Mouse (Mus musculus) liver, adult 2 months (tissue): ENCODE measurements around the gene Cks1b. TPM values are rescaled to one million over a fixed set of nuclear protein-coding genes. Genes with fewer than 3 reads are reported as not detected.
A peak's percentile ranks its signal among the peaks of the same experiment; 100 is the strongest.
"Not testable (repeated sequence)": the region's sequence is repeated elsewhere in the genome, so short reads cannot be mapped to it uniquely, and the experiment has no call there.

Experiments used
- DNase-seq: peaks from one replicate; pipeline ENCODE4 v3.0.0-alpha.2; 2011; ENCODE audit warnings: low read depth, low spot score; ENCODE audit errors: extremely low read depth
- H3K27ac ChIP-seq: fragments of 200-500 bp; replicated peaks from 2 replicates; pipeline ENCODE4 v1.5.1; 2012; ENCODE audit warnings: low read depth, mild to moderate bottlenecking, control low read depth, inconsistent platforms, low read length; ENCODE audit not compliant: insufficient read depth
- H3K27me3 ChIP-seq: fragments of 200-500 bp; 2 replicates; pipeline ENCODE4 v1.6.1; 2012; ENCODE audit warnings: mild to moderate bottlenecking, moderate library complexity, low read length, inconsistent platforms; ENCODE audit not compliant: control insufficient read depth, insufficient read depth
- H3K36me3 ChIP-seq: fragments of 200-500 bp; 2 replicates; pipeline ENCODE4 v1.6.1; 2012; ENCODE audit warnings: low read length, inconsistent platforms; ENCODE audit not compliant: control insufficient read depth, insufficient read depth
- H3K4me1 ChIP-seq: fragments of 200-500 bp; 2 replicates; pipeline ENCODE4 v1.6.1; 2011; ENCODE audit warnings: low read length; ENCODE audit not compliant: control insufficient read depth, insufficient read depth
- H3K4me3 ChIP-seq: fragments of 200-500 bp; 2 replicates; pipeline ENCODE4 v1.5.1; 2011; ENCODE audit warnings: low read depth, mild to moderate bottlenecking, control low read depth, low read length, moderate library complexity; ENCODE audit not compliant: insufficient read depth
- H3K79me2 ChIP-seq: fragments of 200-500 bp; 2 replicates; pipeline ENCODE4 v1.6.1; 2012; ENCODE audit warnings: inconsistent platforms, mild to moderate bottlenecking, low read length, moderate library complexity; ENCODE audit not compliant: control insufficient read depth, insufficient read depth
- H3K9ac ChIP-seq: fragments of 200-500 bp; 2 replicates; pipeline ENCODE4 v1.6.1; 2012; ENCODE audit warnings: low read depth, mild to moderate bottlenecking, control low read depth, inconsistent platforms, low read length
- CTCF ChIP-seq: fragments of 200-500 bp; IDR thresholded peaks from 2 replicates; pipeline ENCODE4 v1.5.1; 2011; ENCODE audit warnings: low read depth, low read length, control low read depth
- POLR2A ChIP-seq: fragments of 200-500 bp; IDR thresholded peaks from 2 replicates; pipeline ENCODE4 v1.6.1; 2011; ENCODE audit warnings: low read length, control low read depth; ENCODE audit not compliant: insufficient read depth; ENCODE audit errors: extremely low read depth
- WGBS: fragments of 180-500 bp; shearing (Covaris S2); methylation state at CpG from one replicate; pipeline ENCODE4 v1.1.7; 2018; 5-methylcytosine and 5-hydroxymethylcytosine counted together
- polyA plus RNA-seq: library from polyadenylated mRNA; depleted of rRNA; stranded (reverse); fragments of >200 nt; gene quantifications from 2 replicates; pipeline ENCODE4 v1.2.3, GENCODE M21; 2012
- total RNA-seq: library from RNA; depleted of rRNA; stranded (reverse); fragments of >200 nt; gene quantifications from 2 replicates; pipeline ENCODE4 v1.2.3, GENCODE M21; 2014

Cks1b gene
- total and polyA plus RNA-seq, 2 experiments: 3.0 to 11.0 TPM

- DNase-seq: peak; percentile 88
- Histone ChIP-seq H3K9ac (peak within 1 kb of the TSS; percentile 94), H3K4me1 (peaks cover 3% of the 10 kb centered on the region; the same call in 1 of the 2 replicates), H3K27me3 (no peaks in the 10 kb centered on the region), H3K79me2 (peaks cover 8% of the 10 kb centered on the region; the same call in 1 of the 2 replicates), H3K36me3 (peaks cover 15% of the 10 kb centered on the region), H3K27ac (peak within 1 kb of the TSS; percentile 75), H3K4me3 (peak within 1 kb of the TSS; percentile 89)
- TF ChIP-seq CTCF (no peak), POLR2A (peak; percentile 66; the same call in 1 of the 2 replicates)
- WGBS: 2% methylated on average over 66 of the region's 68 CpGs
Measured at GRCm38 (mm10) chr3:89430171-89431159, 12.3 kb upstream of the Cks1b start, which contains the start of gene Pygo2. Gene Pygo2 (plus strand): TSS chr3:89430214.

- not testable (repeated sequence) for DNase-seq, H3K79me2 ChIP-seq, H3K4me1 ChIP-seq, H3K4me3 ChIP-seq, H3K27me3 ChIP-seq, H3K27ac ChIP-seq, H3K9ac ChIP-seq
- H3K36me3 ChIP-seq: peaks cover 22% of the 10 kb centered on the region
- WGBS: 93% methylated on average over 7 of the region's 7 CpGs
Measured at GRCm38 (mm10) chr3:89429021-89429420, 10.8 kb upstream of the Cks1b start.

GRCm38 (mm10) chr3:89425876-89426275 lies 7.7 kb upstream of the Cks1b start:
- Histone ChIP-seq H3K27me3 (no peaks in the 10 kb centered on the region), H3K9ac (no peak overlapping the region), H3K36me3 (peaks cover 16% of the 10 kb centered on the region), H3K4me3 (no peak overlapping the region), H3K4me1 (peaks cover 6% of the 10 kb centered on the region), H3K27ac (no peak overlapping the region), H3K79me2 (peaks cover 10% of the 10 kb centered on the region; the same call in 1 of the 2 replicates)
- no peak for TF ChIP-seq CTCF
- no peak for TF ChIP-seq POLR2A
- 94% methylated on average over 4 of the region's 4 CpGs for WGBS
- DNase-seq: no peak

GRCm38 (mm10) chr3:89425141-89425525 lies 7.0 kb upstream of the Cks1b start:
- H3K79me2 ChIP-seq: peaks cover 6% of the 10 kb centered on the region; the same call in 1 of the 2 replicates
- TF ChIP-seq CTCF (no peak), POLR2A (no peak)
- H3K27me3 ChIP-seq: no peaks in the 10 kb centered on the region
- no peak overlapping the region for H3K27ac ChIP-seq
- H3K4me3 ChIP-seq: no peak overlapping the region
- DNase-seq: no peak
- H3K9ac ChIP-seq: no peak overlapping the region
- peaks cover 16% of the 10 kb centered on the region for H3K36me3 ChIP-seq
- 94% methylated on average over 5 of the region's 5 CpGs for WGBS
- H3K4me1 ChIP-seq: peaks cover 9% of the 10 kb centered on the region

GRCm38 (mm10) chr3:89424416-89425140 lies 6.4 kb upstream of the Cks1b start:
- no peak for DNase-seq
- WGBS: 94% methylated on average over 5 of the region's 5 CpGs
- no peak overlapping the region for H3K27ac ChIP-seq
- H3K4me3 ChIP-seq: no peak overlapping the region
- peaks cover 9% of the 10 kb centered on the region for H3K4me1 ChIP-seq
- TF ChIP-seq CTCF: no peak
- no peak for TF ChIP-seq POLR2A
- H3K36me3 ChIP-seq: peaks cover 16% of the 10 kb centered on the region
- H3K27me3 ChIP-seq: no peaks in the 10 kb centered on the region
- peaks cover 6% of the 10 kb centered on the region; the same call in 1 of the 2 replicates for H3K79me2 ChIP-seq
- H3K9ac ChIP-seq: no peak overlapping the region
